In genomic region chr12:75570138-75570537, GRCm38 (mm10) we compare ENCODE assay signal across 24 mouse cellular contexts. TPM values are rescaled to one million over a fixed set of nuclear protein-coding genes. Genes with fewer than 3 reads are reported as not detected.
DNase-seq lines count a peak whose midpoint lies in the region; ATAC-seq and TF ChIP-seq lines count a peak whose summit lies in the region.
"Had no signal": no experiment of that assay in that cellular context is flagged by ENCODE, and none has a peak within 500 bp of the region (broad histone marks: within the 10 kb centered on the region; RNA-seq: fewer than 3 reads in every experiment).

No protein-coding gene starts in this region.

- peaks cover 11% of the 10 kb centered on the region for H3K4me1 ChIP-seq in lung, postnatal 0 days (ENCODE audit: insufficient read depth, low read depth, low read length)
- peaks cover 29% of the 10 kb centered on the region for H3K4me1 ChIP-seq in lung, adult 2 months (ENCODE audit: control insufficient read depth, insufficient read depth, low read length)

- no peak for TF ChIP-seq POLR2A in lung, adult 2 months (IDR thresholded peaks at IDR 0.05; ENCODE audit: borderline replicate concordance, extremely low read depth, low read depth, low read length)

- no peak for TF ChIP-seq CTCF in lung, postnatal 0 days (IDR thresholded peaks at IDR 0.05)
- no peak for TF ChIP-seq CTCF in lung, adult 2 months (IDR thresholded peaks at IDR 0.05; ENCODE audit: insufficient read depth, low read length)

- H3K36me3 ChIP-seq in lung, postnatal 0 days (ENCODE audit: insufficient read depth, low read length), result no peaks in the 10 kb centered on the region

- TF ChIP-seq EP300 in lung, postnatal 0 days (IDR thresholded peaks at IDR 0.05), result no peak; the same call in 1 of the 2 replicates

- no peak overlapping the region for H3K4me3 ChIP-seq in lung, postnatal 0 days (ENCODE audit: low read depth, low read length)
- no peak overlapping the region for H3K4me3 ChIP-seq in lung, adult 2 months (replicated peaks; ENCODE audit: extremely low read depth, low read depth, low read length)
- H3K4me3 ChIP-seq: heart, adult 2 months; heart, embryonic 10.5 days; heart, embryonic 13.5 days had no signal

- no peak for DNase-seq in frontal cortex, adult 2 months (ENCODE audit: extremely low spot score in 1 of 2, low spot score in 1 of 2)
- peak; percentile 24 for DNase-seq in lung, postnatal 0 days (ENCODE audit: low spot score)
- DNase-seq in lung, adult 2 months, result no peak
- DNase-seq in brain, adult 2 months (ENCODE audit: low read depth, low spot score), result peak; percentile 35
- DNase-seq: adrenal gland, adult 8-10 months; adrenal gland, postnatal 25 days; cerebellum, adult 18-20 months; cerebellum, adult 9-10 months; cerebellum, postnatal 14 days; gastrocnemius, postnatal 10 days; gastrocnemius, postnatal 36 days; heart, adult 2 months; heart, postnatal 14 days; heart, postnatal 4 days had no signal

- no peaks in the 10 kb centered on the region for H3K27me3 ChIP-seq in lung, postnatal 0 days (replicated peaks; ENCODE audit: insufficient read depth, low read length)
- H3K27me3 ChIP-seq: heart, embryonic 13.5 days had no signal

- H3K27ac ChIP-seq in lung, postnatal 0 days (ENCODE audit: low read length), result no peak overlapping the region
- H3K27ac ChIP-seq: heart, adult 2 months; heart, embryonic 10.5 days; heart, embryonic 13.5 days; hindbrain, embryonic 14.5 days; hindbrain, postnatal 0 days had no signal

- no peak overlapping the region for H3K9ac ChIP-seq in lung, postnatal 0 days (replicated peaks; ENCODE audit: low read depth)
- H3K9ac ChIP-seq: heart, embryonic 13.5 days; hindbrain, embryonic 14.5 days had no signal

- ATAC-seq in frontal cortex, adult (ENCODE audit: low TSS enrichment), result 0 out of 2 replicates have a peak, but pooled peaks have one; percentile 25
- no peak for ATAC-seq in lung, postnatal 0 days
- no peak for ATAC-seq in megakaryocyte, adult 5-6 weeks (ENCODE audit: poor library complexity, severe bottlenecking)
- ATAC-seq: activated CD4-positive, CD25-positive, alpha-beta regulatory T cell, adult 4 months; CD4-positive, CD25-positive, alpha-beta regulatory T cell, adult 4 months; forebrain, embryonic 16.5 days; hindbrain, postnatal 0 days; inflammation-experienced regulatory T-cells, adult 6 months had no signal

- H3K4me2 ChIP-seq in lung, postnatal 0 days (replicated peaks; ENCODE audit: low read depth, low read length), result no peak overlapping the region
- H3K4me2 ChIP-seq: heart, embryonic 13.5 days; hindbrain, embryonic 14.5 days had no signal

- WGBS in lung, postnatal 0 days, result 41% methylated on average over 1 of the region's 1 CpGs
- 47% methylated on average over 1 of the region's 1 CpGs for WGBS in lung, adult 2 months

- H3K9me3 ChIP-seq in lung, postnatal 0 days (ENCODE audit: low read length), result no peaks in the 10 kb centered on the region
- H3K9me3 ChIP-seq: heart, embryonic 10.5 days; heart, embryonic 13.5 days had no signal

RNA-seq across cellular contexts. Expression of gene Ppp2r5e, which starts 25.9 kb away (rescaled TPM):
- 35.9 and 40.9 TPM in 2 replicates for polyA plus RNA-seq in frontal cortex, adult 2 months (2012; rRNA removed)
- 13.3 and 15.6 TPM in 2 replicates for polyA plus RNA-seq in lung, postnatal 0 days (2015; fragmentation: Nextera tagmentation; extraction: Ambion mirVana)
- polyA plus RNA-seq in lung, adult 2 months (2012; rRNA removed), result 13.8 and 23.3 TPM in 2 replicates
- 30.3 and 33.7 TPM in 2 replicates for total RNA-seq in megakaryocyte, adult 5-6 weeks (2015)
- total RNA-seq in megakaryocyte, adult 5-6 weeks (2017), result 14.0 and 17.6 TPM in 2 replicates

Comparison
In these comparisons a context has a peak if more than half of its experiments do, and no peak if none do; other contexts are left out.
1. DNase-seq: peak in lung, postnatal 0 days (single experiment) and brain, adult 2 months (single experiment); none in frontal cortex, adult 2 months (0 of 2) and lung, adult 2 months (single experiment).